Mouse (Mus musculus) bone marrow macrophage, adult 2 months (primary cell): ENCODE results near the gene Bysl.
A peak's percentile ranks its signal among the peaks of the same experiment; 100 is the strongest.

Experiments used
- CTCF ChIP-seq: IDR thresholded peaks from 2 replicates; pipeline ENCODE4 v1.5.1; 2012; ENCODE audit warnings: low read depth, mild to moderate bottlenecking, low read length, moderate library complexity
- POLR2A ChIP-seq: IDR thresholded peaks from 2 replicates; pipeline ENCODE4 v1.6.1; 2012; ENCODE audit warnings: mild to moderate bottlenecking, low read depth, low read length, borderline replicate concordance

GRCm38 (mm10) chr17:47611661-47611982 is 330 bp upstream of the Bysl start:
- TF ChIP-seq POLR2A (0 out of 2 replicates have a peak, but pooled peaks have one; percentile 31), CTCF (no peak)
